Mouse (Mus musculus): ENCODE results near the gene Il27ra. TPM values are rescaled to one million over a fixed set of nuclear protein-coding genes. Genes with fewer than 3 reads are reported as not detected.

Gene Il27ra
- polyA plus RNA-seq, 1 experiment from 2014 or later = 0.23 TPM

DNA sequence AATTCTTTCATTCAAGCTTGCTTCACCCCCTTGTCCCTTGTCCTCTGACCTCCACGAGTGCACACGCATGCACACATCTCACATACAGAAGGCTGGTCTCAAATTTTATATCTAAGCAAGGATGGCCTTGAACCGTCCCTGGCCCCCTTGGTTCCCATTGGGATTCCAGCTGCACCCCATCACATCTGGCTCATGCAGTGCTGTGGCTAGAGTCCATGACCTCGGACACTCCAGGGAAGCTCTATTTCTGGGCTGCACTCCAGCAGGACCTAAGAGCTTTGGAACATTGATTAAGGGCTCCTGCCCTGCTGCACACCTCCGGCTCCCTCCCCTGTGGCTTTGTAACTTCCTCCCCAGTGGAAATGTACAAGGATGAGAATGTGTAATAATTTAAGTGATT, 4.4 kb downstream of the Il27ra start:
- Histone ChIP-seq H3K4me3 (no peak overlapping the region), H3K27ac (no peak overlapping the region), H3K36me3 (ENCODE audit: poor library complexity, severe bottlenecking) (no peaks in the 10 kb centered on the region), H3K9ac (no peak overlapping the region), H3K9me3 (replicated peaks) (no peaks in the 10 kb centered on the region), H3K27me3 (peaks cover 48% of the 10 kb centered on the region), H3K4me2 (no peak overlapping the region), H3K4me1 (peaks cover 14% of the 10 kb centered on the region)
- ATAC-seq = no peak
- 78% methylated on average over 5 of the region's 5 CpGs for WGBS

DNA sequence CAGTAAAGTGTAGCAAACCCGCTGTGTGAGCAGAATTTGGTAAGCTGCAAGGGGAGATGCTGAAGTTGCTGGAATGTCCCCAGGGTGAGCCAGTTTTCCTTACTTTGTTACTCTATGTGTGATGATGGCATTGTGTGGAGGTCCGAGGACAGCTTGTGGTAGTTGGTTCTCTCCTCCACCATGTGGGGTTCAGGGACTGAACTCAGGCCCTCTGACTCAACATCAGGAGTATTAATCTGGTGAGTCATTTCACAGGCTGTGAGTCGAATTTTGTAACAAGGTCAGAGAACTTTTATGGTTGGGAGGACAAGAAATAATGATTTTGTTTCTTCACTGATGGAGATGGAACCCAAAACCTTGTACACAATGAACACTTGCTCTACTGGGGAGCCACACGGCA, 9.6 kb downstream of the Il27ra start:
- ATAC-seq = no peak
- Histone ChIP-seq H3K27ac (no peak overlapping the region), H3K4me1 (no peaks in the 10 kb centered on the region), H3K9ac (no peak overlapping the region), H3K27me3 (peaks cover 28% of the 10 kb centered on the region), H3K4me3 (no peak overlapping the region), H3K4me2 (no peak overlapping the region), H3K9me3 (replicated peaks) (no peaks in the 10 kb centered on the region), H3K36me3 (ENCODE audit: poor library complexity, severe bottlenecking) (no peaks in the 10 kb centered on the region)
- 74% methylated on average over 4 of the region's 4 CpGs for WGBS

DNA sequence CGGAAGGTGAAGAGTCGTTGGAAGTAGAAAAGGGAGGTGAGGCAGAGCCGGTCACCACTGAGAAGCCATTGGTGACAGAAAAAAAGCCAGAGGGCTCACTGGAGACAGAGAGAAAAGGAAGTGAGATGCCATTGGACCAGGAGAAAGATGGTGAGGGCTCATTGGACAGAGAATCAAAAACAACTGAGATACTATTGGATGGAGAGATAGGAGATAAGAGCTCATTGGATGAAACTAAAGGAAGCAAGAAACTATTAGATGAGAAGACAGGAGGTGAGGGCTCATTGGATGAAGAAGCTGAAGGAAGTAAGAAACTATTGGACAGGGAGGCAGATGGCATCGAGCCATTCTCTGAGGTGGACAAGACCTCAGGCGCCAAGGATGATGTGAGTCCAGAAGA, 13.1 kb downstream of the Il27ra start:
- Histone ChIP-seq H3K9ac (no peak overlapping the region), H3K4me3 (no peak overlapping the region), H3K4me2 (no peak overlapping the region), H3K9me3 (replicated peaks) (no peaks in the 10 kb centered on the region), H3K27ac (no peak overlapping the region), H3K4me1 (peaks cover 10% of the 10 kb centered on the region; the same call in 1 of the 2 replicates), H3K27me3 (peaks cover 47% of the 10 kb centered on the region), H3K36me3 (ENCODE audit: poor library complexity, severe bottlenecking) (no peaks in the 10 kb centered on the region)
- no peak for ATAC-seq
- 87% methylated on average over 5 of the region's 5 CpGs for WGBS

DNA sequence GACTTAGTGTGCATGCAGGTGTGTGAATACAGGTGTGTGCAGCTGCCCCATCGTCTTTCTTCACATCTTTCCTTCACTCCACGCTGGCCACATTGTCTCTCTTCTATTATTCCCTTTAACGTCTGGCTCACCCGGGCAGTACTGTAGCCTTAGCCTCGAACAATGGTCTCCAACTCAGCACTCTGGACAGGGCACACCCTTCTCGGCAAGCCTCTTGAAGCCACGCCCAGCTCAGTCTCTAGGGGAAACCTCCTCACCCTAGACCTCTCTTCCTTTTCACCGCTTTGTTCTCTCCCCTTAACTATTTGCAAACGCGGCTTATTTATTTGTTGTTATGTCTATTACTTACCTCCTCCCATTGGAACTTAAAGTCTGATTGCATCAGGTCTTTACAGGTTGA, 14.9 kb downstream of the Il27ra start:
- no peak overlapping the region for H3K9ac ChIP-seq
- H3K4me2 ChIP-seq = no peak overlapping the region
- peaks cover 56% of the 10 kb centered on the region for H3K27me3 ChIP-seq
- H3K36me3 ChIP-seq (ENCODE audit: poor library complexity, severe bottlenecking) = no peaks in the 10 kb centered on the region
- H3K27ac ChIP-seq = no peak overlapping the region
- no peak overlapping the region for H3K4me3 ChIP-seq
- 6% methylated on average over 10 of the region's 10 CpGs for WGBS
- no peaks in the 10 kb centered on the region for H3K9me3 ChIP-seq (replicated peaks)
- ATAC-seq = no peak
- peaks cover 10% of the 10 kb centered on the region; the same call in 1 of the 2 replicates for H3K4me1 ChIP-seq

DNA sequence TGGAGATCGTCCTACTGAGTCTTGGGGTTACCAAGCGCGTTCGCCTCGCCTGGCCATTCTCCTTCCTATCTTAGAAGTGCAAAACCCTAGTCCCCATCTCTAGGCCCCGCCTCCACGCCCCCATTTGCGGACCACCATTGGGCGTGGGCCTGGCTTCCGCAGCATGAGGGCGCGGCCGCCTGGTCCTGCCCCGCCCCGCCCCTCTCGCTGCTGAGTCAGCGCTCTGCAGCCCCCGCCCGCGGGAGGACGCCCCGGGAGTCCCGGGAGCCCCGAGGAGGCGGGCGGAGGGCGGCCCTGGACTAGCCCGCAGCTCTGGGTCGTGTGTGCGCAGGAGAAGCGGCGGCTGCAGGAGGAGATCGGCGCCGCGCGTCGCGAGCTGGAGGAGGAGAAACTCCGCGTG, 16.5 kb downstream of the Il27ra start:
- Histone ChIP-seq H3K9me3 (replicated peaks) (no peaks in the 10 kb centered on the region), H3K4me2 (peak overlapping the region; percentile 81), H3K4me1 (peaks cover 10% of the 10 kb centered on the region; the same call in 1 of the 2 replicates), H3K9ac (peak overlapping the region; percentile 69), H3K27ac (no peak overlapping the region), H3K27me3 (peaks cover 72% of the 10 kb centered on the region), H3K4me3 (peak overlapping the region; percentile 47), H3K36me3 (ENCODE audit: poor library complexity, severe bottlenecking) (no peaks in the 10 kb centered on the region)
- peak; percentile 90 for ATAC-seq
- WGBS = under 1% methylated on average over 39 of the region's 41 CpGs

DNA sequence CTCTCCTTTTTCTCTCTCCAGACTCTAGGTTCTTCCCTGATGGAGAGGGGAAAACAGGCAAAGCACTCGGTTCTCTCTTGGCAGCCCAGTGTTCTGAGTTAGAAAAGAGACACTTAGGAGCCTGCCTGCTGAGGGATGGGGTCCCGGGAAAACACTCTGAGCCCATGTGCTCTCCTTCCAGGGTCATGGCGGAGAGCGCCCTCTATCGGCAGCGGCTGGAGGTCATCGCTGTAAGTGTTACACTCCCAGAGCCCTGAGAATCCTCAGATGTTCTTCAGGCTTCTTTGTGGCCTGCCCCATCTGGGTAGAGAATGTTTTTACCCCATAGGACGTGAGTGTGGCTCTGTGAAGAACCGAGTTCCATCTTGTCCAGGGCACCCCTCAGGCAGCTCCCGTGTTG, 18.2 kb downstream of the Il27ra start:
- no peak overlapping the region for H3K4me3 ChIP-seq
- peaks cover 83% of the 10 kb centered on the region for H3K27me3 ChIP-seq
- no peak overlapping the region for H3K9ac ChIP-seq
- H3K4me2 ChIP-seq = no peak overlapping the region
- no peaks in the 10 kb centered on the region for H3K9me3 ChIP-seq (replicated peaks)
- H3K36me3 ChIP-seq (ENCODE audit: poor library complexity, severe bottlenecking) = no peaks in the 10 kb centered on the region
- 14% methylated on average over 10 of the region's 10 CpGs for WGBS
- ATAC-seq = no peak
- no peak overlapping the region for H3K27ac ChIP-seq
- H3K4me1 ChIP-seq = peaks cover 10% of the 10 kb centered on the region; the same call in 1 of the 2 replicates

DNA sequence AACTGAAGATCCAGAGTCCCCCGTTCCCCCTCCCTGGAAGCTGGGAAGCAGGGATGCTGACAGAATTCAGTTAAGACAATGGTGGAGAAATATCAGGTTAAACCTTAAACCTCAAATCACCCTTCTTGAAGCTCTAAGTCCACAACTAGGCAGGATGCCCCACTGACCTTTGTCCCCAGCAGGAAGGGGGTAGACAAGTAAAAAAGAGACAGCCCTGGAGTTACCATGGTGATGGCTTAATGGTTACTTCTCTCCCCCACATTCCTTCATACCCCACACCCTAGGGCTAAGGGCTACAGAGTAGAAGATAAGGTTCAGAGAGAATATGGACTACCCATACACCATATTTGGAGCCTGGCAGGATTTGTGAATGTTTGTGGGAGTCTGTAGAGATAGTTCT, 18.8 kb downstream of the Il27ra start:
- ATAC-seq = no peak
- Histone ChIP-seq H3K36me3 (ENCODE audit: poor library complexity, severe bottlenecking) (no peaks in the 10 kb centered on the region), H3K4me1 (peaks cover 10% of the 10 kb centered on the region; the same call in 1 of the 2 replicates), H3K4me2 (no peak overlapping the region), H3K27me3 (peaks cover 77% of the 10 kb centered on the region), H3K9me3 (replicated peaks) (no peaks in the 10 kb centered on the region), H3K9ac (no peak overlapping the region), H3K4me3 (no peak overlapping the region), H3K27ac (no peak overlapping the region)
- 90% methylated on average over 1 of the region's 1 CpGs for WGBS

DNA sequence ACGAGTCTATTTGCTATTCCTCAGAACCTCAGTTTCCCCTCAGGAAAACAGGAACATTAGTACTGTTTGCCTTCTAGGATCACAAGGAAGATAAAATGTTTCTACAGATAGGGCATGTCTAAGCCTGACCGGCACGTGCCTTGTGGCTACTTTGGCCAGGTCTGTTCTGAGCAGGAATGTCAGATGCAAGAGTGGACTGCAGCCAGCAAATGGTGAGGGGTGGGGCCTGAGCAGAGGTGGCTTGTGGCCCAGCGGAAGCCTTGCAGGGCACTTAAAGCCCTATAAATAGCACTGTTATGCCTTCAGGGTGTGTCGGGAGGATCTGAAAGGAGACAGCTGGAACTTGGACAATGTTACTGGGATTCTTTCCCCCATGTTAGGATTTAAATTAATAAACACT, 19.3 kb downstream of the Il27ra start:
- Histone ChIP-seq H3K4me2 (no peak overlapping the region), H3K27ac (no peak overlapping the region), H3K4me3 (no peak overlapping the region), H3K9me3 (replicated peaks) (no peaks in the 10 kb centered on the region), H3K9ac (no peak overlapping the region), H3K36me3 (ENCODE audit: poor library complexity, severe bottlenecking) (no peaks in the 10 kb centered on the region), H3K4me1 (peaks cover 10% of the 10 kb centered on the region; the same call in 1 of the 2 replicates), H3K27me3 (peaks cover 72% of the 10 kb centered on the region)
- no peak for ATAC-seq
- 61% methylated on average over 5 of the region's 5 CpGs for WGBS

DNA sequence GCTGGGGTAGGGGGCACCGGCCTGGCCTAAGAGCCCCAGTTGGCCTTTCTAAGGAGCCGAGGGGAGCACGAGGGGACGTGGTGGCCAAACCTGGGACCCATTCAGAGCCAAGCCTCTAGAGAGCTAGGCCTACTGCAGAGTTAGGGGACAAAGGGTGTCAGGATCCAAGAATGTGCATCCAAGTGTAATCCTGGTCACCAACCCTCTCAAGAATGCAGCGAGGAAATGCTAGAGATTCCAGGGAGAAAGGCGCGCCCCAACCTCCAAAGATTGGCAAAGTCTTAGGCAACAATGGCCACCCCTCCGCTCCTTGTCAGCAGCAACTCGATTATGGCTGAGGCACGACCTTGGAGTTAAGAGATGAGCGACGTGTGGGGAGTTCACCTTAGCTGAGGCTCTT, 20.8 kb downstream of the Il27ra start:
- no peak overlapping the region for H3K4me2 ChIP-seq
- H3K9me3 ChIP-seq (replicated peaks) = no peaks in the 10 kb centered on the region
- ATAC-seq = no peak
- peaks cover 60% of the 10 kb centered on the region for H3K27me3 ChIP-seq
- no peak overlapping the region for H3K9ac ChIP-seq
- no peak overlapping the region for H3K27ac ChIP-seq
- peaks cover 9% of the 10 kb centered on the region; the same call in 1 of the 2 replicates for H3K4me1 ChIP-seq
- no peaks in the 10 kb centered on the region for H3K36me3 ChIP-seq (ENCODE audit: poor library complexity, severe bottlenecking)
- H3K4me3 ChIP-seq = no peak overlapping the region
- 46% methylated on average over 12 of the region's 12 CpGs for WGBS

DNA sequence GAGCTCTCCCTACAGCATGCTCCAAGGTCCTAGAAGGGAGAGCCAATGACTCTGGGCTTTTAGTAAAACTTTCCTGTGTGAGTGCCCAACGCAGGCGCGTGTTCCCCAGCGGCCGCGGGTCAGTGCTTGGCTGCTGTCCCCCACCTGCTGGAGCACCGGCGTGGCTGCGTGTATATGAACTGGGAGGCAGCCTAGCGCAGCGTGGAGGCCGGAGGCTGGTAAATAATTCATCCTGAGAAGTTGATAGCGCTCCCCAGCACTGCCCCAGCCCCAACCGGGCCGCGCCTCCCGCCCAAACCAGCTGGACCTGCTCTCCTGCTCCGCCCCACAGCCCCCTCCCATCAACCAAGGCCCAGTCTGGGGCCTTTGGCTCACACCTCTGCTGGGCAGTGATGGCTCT, 21.3 kb downstream of the Il27ra start, which contains the start of gene Palm3:
TSS of gene Palm3 (plus strand) at position 376 of the 400 bp plus-strand sequence.
- no peak within 1 kb of the TSS for H3K9ac ChIP-seq
- peaks cover 55% of the 10 kb centered on the region for H3K27me3 ChIP-seq
- WGBS = 7% methylated on average over 18 of the region's 18 CpGs
- no peak within 1 kb of the TSS for H3K4me3 ChIP-seq
- peaks cover 5% of the 10 kb centered on the region; the same call in 1 of the 2 replicates for H3K4me1 ChIP-seq
- H3K9me3 ChIP-seq (replicated peaks) = no peaks in the 10 kb centered on the region
- no peak within 1 kb of the TSS for H3K4me2 ChIP-seq
- ATAC-seq = no peak
- H3K36me3 ChIP-seq (ENCODE audit: poor library complexity, severe bottlenecking) = no peaks in the 10 kb centered on the region
- no peak within 1 kb of the TSS for H3K27ac ChIP-seq

DNA sequence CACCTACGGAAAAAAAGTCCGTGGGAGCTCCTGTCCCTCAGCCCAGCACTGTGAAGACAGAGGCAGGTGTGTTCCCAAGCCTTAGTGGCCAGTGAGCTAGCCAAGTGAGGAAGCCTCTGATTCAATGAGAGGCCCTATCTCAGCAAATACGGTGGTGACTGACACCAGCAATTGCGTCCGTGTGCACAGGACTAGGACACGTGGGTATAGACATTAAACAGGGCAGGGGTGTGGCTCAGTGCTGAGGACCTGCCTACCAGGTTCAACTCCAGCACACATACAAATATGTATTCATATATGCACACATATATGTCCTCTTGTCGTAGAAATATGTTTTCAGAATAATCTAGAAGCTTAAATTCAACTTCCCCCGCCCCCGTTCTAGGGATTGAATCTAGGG, 22.7 kb downstream of the Il27ra start:
- no peak overlapping the region for H3K4me2 ChIP-seq
- H3K9ac ChIP-seq = no peak overlapping the region
- H3K9me3 ChIP-seq (replicated peaks) = no peaks in the 10 kb centered on the region
- H3K4me1 ChIP-seq = no peaks in the 10 kb centered on the region
- no peak overlapping the region for H3K4me3 ChIP-seq
- no peak for ATAC-seq
- H3K27ac ChIP-seq = no peak overlapping the region
- H3K27me3 ChIP-seq = peaks cover 44% of the 10 kb centered on the region
- 88% methylated on average over 9 of the region's 9 CpGs for WGBS
- H3K36me3 ChIP-seq (ENCODE audit: poor library complexity, severe bottlenecking) = no peaks in the 10 kb centered on the region

DNA sequence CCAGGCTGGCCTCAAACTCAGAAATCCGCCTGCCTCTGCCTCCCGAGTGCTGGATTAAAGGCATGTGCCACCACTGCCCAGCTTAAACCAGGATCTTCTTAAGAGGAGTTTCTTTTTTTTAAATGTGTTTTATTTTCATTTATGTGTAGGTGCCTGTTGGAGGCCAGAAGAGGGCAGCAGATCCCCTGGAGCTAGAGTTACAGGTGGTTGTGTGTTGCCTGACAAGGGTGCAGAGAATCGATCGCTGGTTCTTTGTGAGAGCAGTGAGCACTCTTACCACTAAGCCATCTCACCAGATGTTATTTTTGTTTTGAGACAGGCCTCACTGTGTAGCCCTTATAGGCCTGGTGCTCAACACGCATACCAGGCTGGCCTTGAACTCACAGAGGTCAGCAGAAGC, 26.6 kb downstream of the Il27ra start:
- no peak overlapping the region for H3K9ac ChIP-seq
- no peak overlapping the region for H3K4me3 ChIP-seq
- no peak for ATAC-seq
- H3K4me1 ChIP-seq = peaks cover 19% of the 10 kb centered on the region
- no peak overlapping the region for H3K27ac ChIP-seq
- H3K27me3 ChIP-seq = peaks cover 50% of the 10 kb centered on the region
- no peak overlapping the region for H3K4me2 ChIP-seq
- 95% methylated on average over 5 of the region's 5 CpGs for WGBS
- H3K9me3 ChIP-seq (replicated peaks) = no peaks in the 10 kb centered on the region
- H3K36me3 ChIP-seq (ENCODE audit: poor library complexity, severe bottlenecking) = no peaks in the 10 kb centered on the region

DNA sequence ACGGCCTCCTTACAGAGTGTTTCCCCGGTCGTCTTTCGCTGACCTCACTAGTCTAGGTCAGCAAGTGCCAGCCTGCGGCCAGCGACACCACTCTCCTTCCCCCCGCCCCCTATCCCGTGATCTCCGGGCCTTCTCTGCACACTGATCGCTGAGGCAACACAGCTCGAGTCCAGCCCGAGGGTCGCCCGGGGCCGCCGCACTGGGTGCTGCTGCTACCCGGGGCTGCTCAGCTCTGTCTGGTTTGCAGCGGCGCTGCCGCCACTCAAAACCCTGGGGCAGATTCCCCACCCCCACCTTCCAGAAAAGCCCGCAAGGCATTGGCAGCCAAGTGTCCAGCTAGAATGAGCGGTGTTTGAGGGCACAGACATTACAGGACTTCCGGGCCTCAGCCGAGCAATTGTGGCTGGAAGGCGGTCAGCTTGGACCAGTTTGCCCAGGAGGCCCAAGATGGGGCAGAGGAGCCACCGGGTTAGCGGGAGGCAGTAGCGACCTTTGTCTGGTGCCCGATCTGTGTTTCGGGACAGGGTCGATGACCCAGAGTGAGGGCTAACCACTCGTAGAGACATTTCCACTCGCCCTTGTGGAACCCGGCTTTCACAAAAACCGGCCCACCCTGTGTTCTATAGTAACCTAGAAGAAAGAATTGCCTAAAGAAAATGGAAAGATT, 29.8 kb downstream of the Il27ra start:
- peaks cover 42% of the 10 kb centered on the region for H3K27me3 ChIP-seq
- H3K36me3 ChIP-seq (ENCODE audit: poor library complexity, severe bottlenecking) = no peaks in the 10 kb centered on the region
- no peak overlapping the region for H3K27ac ChIP-seq
- WGBS = 3% methylated on average over 35 of the region's 35 CpGs
- H3K9me3 ChIP-seq (replicated peaks) = no peaks in the 10 kb centered on the region
- peak overlapping the region; percentile 53 for H3K4me3 ChIP-seq
- H3K4me1 ChIP-seq = peaks cover 26% of the 10 kb centered on the region
- ATAC-seq = no peak
- H3K4me2 ChIP-seq = peak overlapping the region; percentile 98
- H3K9ac ChIP-seq = no peak overlapping the region
